Mouse (Mus musculus) cerebellum, adult 2 months (tissue): Measurements from ENCODE around the gene Cyp2d9. TPM values are rescaled to one million over a fixed set of nuclear protein-coding genes. Genes with fewer than 3 reads are reported as not detected.
"Not testable (repeated sequence)": the region's sequence is repeated elsewhere in the genome, so short reads cannot be mapped to it uniquely, and the experiment has no call there.

Source experiments
- DNase-seq, 2 experiments: peaks; one replicate each; pipeline ENCODE4 v3.0.0; 2021
- H3K27ac ChIP-seq: fragments of 200-500 bp; 2 replicates; pipeline ENCODE4 v1.5.1; 2012; ENCODE audit warnings: low read length, control low read depth, inconsistent platforms; ENCODE audit not compliant: insufficient read depth
- H3K27me3 ChIP-seq: fragments of 200-500 bp; 2 replicates; pipeline ENCODE4 v1.6.1; 2012; ENCODE audit warnings: inconsistent platforms, mild to moderate bottlenecking, low read length, moderate library complexity; ENCODE audit not compliant: control insufficient read depth, insufficient read depth
- H3K4me1 ChIP-seq: fragments of 200-500 bp; 2 replicates; pipeline ENCODE4 v1.6.1; 2011; ENCODE audit warnings: low read length; ENCODE audit not compliant: control insufficient read depth, insufficient read depth
- H3K4me3 ChIP-seq: fragments of 200-500 bp; replicated peaks from 2 replicates; pipeline ENCODE3; 2011; ENCODE audit warnings: mild to moderate bottlenecking, low read depth, low read length, control low read depth; ENCODE audit not compliant: insufficient read depth
- CTCF ChIP-seq: fragments of 200-500 bp; IDR thresholded peaks from 2 replicates; pipeline ENCODE4 v1.5.1; 2011; ENCODE audit warnings: low read depth, mild to moderate bottlenecking, control low read depth, low read length, moderate library complexity, borderline replicate concordance; ENCODE audit not compliant: insufficient read depth
- POLR2A ChIP-seq: fragments of 200-500 bp; IDR thresholded peaks from 2 replicates; pipeline ENCODE4 v1.6.1; 2011; ENCODE audit warnings: low read length, control low read depth, borderline replicate concordance; ENCODE audit not compliant: insufficient read depth
- WGBS: fragments of 180-500 bp; shearing (Covaris S2); methylation state at CpG from one replicate; pipeline ENCODE4 v1.1.7; 2018; 5-methylcytosine and 5-hydroxymethylcytosine counted together
- polyA plus RNA-seq: library from polyadenylated mRNA; depleted of rRNA; stranded (reverse); fragments of >200 nt; gene quantifications from 2 replicates; pipeline ENCODE4 v1.2.3, GENCODE M21; 2012; rRNA removed

Gene Cyp2d9
- polyA plus RNA-seq: not detected in 2 replicates

DNA sequence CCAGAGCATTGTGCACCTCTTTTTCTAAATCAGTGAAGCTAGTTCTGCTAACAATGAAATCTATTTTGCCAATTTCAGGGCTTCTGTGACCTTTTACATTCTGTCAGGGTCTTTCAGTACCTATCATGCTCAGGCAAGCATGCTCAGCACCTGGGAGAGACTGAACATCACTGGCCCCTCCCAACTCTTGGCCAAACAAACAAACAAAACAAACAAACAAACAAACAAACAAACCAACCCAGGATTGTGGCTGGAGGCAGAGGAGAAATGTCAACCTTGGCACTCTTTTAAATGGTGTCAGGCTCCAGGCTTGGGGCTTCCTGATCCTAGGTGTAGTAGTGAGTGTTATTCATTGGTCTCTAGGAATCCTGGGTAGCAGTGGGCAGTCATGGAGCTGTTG is at the start of gene Cyp2d9:
Gene Cyp2d9 (plus strand): TSS at position 301 of the 400 bp plus-strand sequence.
- no peak for TF ChIP-seq POLR2A
- TF ChIP-seq CTCF: no peak
- DNase-seq: no peak
- Histone ChIP-seq H3K27ac (no peak within 1 kb of the TSS), H3K27me3 (no peaks in the 10 kb centered on the region), H3K4me1 (no peaks in the 10 kb centered on the region), H3K4me3 (no peak within 1 kb of the TSS)

DNA sequence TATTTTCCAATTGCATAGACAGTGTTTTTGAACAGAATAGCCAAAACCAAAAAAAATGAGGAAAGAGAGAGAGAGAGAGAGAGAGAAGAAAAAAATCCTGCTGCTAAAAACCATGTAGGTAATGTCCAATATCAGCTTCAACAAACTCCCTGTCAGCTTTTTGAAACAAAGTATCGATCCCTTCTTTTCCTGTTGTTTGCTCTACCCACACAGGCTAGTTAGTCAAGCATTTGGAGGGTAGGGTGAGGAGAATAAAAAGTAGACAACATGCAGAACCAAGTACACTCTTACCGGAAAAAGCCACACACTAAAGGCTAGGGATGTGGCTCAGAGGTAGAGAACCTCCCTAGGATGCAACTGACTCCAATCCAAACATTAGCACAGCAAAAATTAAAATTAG is 47.5 kb upstream of the Cyp2d9 start:
- DNase-seq: no peak
- Histone ChIP-seq H3K4me1 (no peaks in the 10 kb centered on the region), H3K4me3 (no peak overlapping the region), H3K27ac (no peak overlapping the region), H3K27me3 (no peaks in the 10 kb centered on the region)
- WGBS: 97% methylated on average over 2 of the region's 2 CpGs
- no peak for TF ChIP-seq POLR2A
- TF ChIP-seq CTCF: no peak

DNA sequence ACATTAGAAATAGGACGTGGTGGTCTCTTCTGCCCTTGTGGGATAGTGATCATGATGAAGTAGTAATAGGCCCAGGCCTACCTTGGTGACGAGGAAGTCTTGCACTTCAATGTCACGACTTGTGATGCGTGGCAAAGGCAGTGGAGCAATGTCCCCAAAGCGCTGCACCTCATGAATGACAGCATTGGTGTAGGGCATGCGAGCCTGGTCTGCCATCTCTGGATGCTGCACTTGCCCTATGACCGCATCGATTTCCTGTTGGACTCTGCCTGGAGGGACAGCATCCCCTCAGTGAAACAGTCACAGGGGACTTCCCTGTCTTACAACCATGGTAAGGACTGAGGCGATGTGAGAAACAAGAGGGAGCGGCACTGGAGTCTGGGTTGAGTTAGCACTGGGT is 43.3 kb upstream of the Cyp2d9 start:
- H3K4me3 ChIP-seq, DNase-seq, H3K4me1 ChIP-seq, H3K27ac ChIP-seq, H3K27me3 ChIP-seq: not testable (repeated sequence)
- 95% methylated on average over 10 of the region's 10 CpGs for WGBS

DNA sequence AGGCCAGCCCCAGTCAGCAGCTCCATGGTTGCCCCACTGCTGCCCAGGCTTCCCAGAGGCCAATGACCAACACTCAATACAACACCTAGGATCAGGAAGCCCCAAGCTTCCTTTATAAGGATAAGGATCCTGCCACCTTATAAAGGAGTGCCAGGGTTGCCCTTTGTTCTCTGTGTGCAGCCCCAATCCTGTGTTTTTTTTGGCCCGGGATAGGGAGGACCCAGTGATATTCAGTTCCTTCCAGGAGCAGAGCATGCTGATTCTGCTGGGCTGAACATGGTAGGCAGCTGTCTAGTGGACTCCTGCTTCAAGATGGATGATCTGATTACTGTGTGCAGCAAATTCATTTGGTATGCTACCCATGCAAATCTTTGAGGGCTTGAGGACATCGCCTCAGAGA is 39.3 kb upstream of the Cyp2d9 start, which contains the start of gene Cyp2d11:
Gene Cyp2d11 (minus strand): TSS at position 101 of the 400 bp plus-strand sequence.
- not testable (repeated sequence) for H3K27me3 ChIP-seq, H3K4me1 ChIP-seq, DNase-seq, H3K4me3 ChIP-seq, H3K27ac ChIP-seq
- WGBS: 76% methylated on average over 2 of the region's 2 CpGs

DNA sequence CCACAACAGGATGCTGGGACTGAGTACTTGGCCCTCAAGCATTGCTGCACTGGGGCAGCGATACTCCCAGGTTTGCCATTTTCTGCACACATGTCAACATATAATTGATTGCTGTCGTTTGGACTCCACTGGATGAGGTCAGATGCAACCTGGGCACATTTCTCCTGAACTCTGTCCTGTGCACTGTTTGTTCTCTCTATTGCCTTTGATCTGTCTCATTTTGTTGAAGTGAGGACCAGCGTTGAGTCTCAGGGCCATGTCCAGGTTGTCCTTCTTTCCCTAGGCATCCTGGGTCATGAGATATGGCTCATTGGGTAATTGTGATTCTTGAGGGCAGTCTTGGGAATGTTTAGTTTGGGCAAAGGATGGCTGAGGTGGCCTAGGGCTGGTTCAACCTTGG is 37.3 kb upstream of the Cyp2d9 start:
- not testable (repeated sequence) for DNase-seq, H3K4me1 ChIP-seq, H3K27ac ChIP-seq, H3K27me3 ChIP-seq, H3K4me3 ChIP-seq
- WGBS: 93% methylated on average over 3 of the region's 3 CpGs

DNA sequence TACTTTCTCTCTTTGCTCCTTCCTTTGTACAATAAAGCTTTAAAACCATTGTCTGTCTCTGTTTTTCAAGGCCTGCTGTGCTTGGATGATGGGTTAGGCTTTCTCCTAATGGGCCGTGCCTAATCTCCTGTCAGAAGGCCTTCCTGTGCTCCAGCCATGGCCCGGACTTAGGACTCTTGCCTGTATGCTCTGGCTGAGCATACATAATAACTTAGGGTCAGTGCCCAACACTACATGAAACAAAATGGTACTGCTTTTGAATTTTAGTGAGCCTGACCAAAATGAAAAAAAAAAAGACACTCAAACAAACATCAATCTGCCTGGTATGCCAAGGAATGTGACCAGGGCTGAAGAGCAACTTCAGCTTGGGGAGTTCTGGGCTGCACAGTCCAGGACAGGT is 31.7 kb upstream of the Cyp2d9 start:
- 36% methylated on average over 2 of the region's 2 CpGs for WGBS
- no peak overlapping the region for H3K27ac ChIP-seq
- no peaks in the 10 kb centered on the region for H3K27me3 ChIP-seq
- TF ChIP-seq CTCF: no peak
- no peak for TF ChIP-seq POLR2A
- H3K4me1 ChIP-seq: no peaks in the 10 kb centered on the region
- DNase-seq: no peak
- no peak overlapping the region for H3K4me3 ChIP-seq

DNA sequence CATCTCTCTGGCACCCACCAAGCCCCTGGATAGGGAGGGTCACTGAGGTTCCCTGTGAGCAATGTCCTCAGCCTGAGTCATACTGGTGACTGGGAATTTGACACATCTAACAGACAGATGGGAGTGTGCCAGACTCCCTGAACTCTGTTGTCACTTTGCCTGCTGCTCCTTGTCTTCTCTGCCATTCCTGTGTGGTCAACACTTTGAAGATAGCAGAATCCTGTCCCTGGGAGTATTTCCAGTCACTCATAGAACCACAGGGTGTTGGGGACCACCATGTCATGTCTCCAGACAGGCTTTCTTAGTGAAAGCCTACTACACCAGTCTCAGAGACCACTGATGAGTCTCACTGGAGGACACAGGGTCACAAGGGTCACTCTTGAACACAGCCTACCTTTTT is 31.1 kb upstream of the Cyp2d9 start:
- TF ChIP-seq POLR2A: no peak
- TF ChIP-seq CTCF: no peak
- Histone ChIP-seq H3K4me1 (no peaks in the 10 kb centered on the region), H3K27me3 (no peaks in the 10 kb centered on the region), H3K4me3 (no peak overlapping the region), H3K27ac (no peak overlapping the region)
- DNase-seq: no peak

DNA sequence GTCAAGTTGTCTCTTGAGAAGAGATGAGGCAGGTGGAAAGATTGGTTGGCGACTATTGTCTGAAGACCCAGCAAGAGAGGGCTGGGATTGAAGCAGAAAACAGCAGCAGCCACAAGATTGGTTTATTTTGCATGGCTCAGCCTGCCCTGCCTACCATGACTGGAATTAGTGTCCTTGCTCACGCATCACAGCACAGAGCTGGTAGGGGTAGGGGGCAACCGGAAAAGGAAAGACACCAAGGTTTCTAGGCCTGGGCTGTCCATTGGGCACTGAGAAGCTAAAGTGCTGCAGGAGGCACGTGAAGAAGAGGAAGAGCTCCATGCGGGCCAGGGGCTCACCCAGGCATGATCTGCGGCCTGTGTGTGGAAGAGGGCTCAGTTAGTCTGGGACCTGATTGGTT is 30.5 kb upstream of the Cyp2d9 start:
- no peak for TF ChIP-seq CTCF
- no peak for TF ChIP-seq POLR2A
- Histone ChIP-seq H3K4me3 (no peak overlapping the region), H3K4me1 (no peaks in the 10 kb centered on the region)

DNA sequence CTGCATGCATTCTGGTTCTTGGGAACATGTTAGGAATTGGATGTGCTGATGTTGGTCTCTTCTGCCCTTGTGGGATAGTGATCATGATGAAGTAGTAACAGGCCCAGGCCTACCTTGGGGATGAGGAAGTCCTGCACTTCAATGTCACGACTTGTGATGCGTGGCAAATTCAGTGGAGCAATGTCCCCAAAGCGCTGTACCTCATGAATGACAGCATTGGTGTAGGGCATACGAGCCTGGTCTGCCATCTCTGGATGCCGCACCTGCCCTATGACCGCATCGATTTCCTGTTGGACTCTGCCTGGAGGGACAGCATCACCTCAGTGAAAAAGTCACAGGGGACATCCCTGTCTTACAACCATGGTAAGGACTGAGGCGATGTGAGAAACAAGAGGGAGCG is 29.6 kb upstream of the Cyp2d9 start:
- H3K4me3 ChIP-seq: no peak overlapping the region
- WGBS: 94% methylated on average over 9 of the region's 9 CpGs
- no peak for TF ChIP-seq POLR2A
- no peak for TF ChIP-seq CTCF
- DNase-seq: no peak
- H3K27me3 ChIP-seq: no peaks in the 10 kb centered on the region
- no peaks in the 10 kb centered on the region for H3K4me1 ChIP-seq
- no peak overlapping the region for H3K27ac ChIP-seq

More for the DNA sequence above, 30.5 kb upstream of the Cyp2d9 start:
- H3K27me3 ChIP-seq: no peaks in the 10 kb centered on the region
- H3K27ac ChIP-seq: no peak overlapping the region
- DNase-seq: no peak
- WGBS: 75% methylated on average over 6 of the region's 6 CpGs
